Mouse (Mus musculus) cerebellum, postnatal 25 days (tissue): Measurements from ENCODE around the gene Hdhd3.

Source experiments
- DNase-seq, 2 experiments: peaks; one replicate each; pipeline ENCODE4 v3.0.0; 2021; ENCODE audit warnings: mixed read lengths in 2 of 2

The Hdhd3 gene

DNA sequence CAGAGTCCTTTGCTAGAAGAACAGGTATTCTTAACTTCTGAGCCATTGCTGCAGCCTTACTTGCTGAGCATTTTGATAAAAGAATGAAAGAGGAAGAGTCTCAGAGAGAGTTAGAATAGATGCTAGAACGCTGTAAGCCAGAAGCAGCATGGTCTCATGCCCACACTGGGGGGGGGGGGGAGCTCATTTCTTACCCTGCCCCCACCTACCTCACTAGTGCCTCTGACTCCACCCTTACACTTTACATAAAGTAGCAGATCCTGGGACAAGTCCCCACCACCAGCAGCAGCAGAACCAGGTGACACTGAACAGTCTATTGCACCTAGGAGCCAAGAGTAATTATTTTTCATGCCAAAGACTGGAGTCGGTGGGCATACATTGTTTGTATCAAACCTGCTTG, 28.1 kb downstream of the Hdhd3 start:
- DNase-seq, result no peak

- no peak for DNase-seq
Observed at GRCm38 (mm10) chr4:62472071-62472470, 31.2 kb downstream of the Hdhd3 start.

DNA sequence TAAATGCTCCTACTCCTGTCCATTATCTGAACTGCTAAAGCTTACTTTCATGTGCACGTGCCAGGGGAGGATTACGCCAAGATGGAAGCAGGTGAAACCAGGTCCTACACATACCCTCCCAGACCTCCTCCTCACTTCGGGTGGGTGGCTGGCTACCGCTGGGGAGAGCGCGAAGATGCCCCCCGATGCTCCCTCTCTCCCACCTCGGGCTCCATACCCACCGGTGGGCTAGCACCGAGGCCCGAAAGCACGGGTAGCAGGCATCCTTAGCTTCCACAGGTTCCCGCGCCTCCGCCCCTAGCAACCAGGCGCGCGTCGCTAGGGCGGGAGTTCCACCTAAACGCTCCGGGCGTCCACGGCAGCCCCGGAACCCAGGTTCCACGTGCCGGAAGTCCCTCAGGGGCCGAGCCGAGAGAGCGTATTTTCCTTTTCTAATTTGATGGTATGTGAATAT, 32.6 kb downstream of the Hdhd3 start, which contains the start of gene Wdr31:
Gene Wdr31 (minus strand): TSS at position 299 of the 454 bp plus-strand sequence.
- DNase-seq, result peak; percentile 87 to 88

- no peak for DNase-seq
Observed at GRCm38 (mm10) chr4:62468158-62468557, 35.1 kb downstream of the Hdhd3 start.

DNA sequence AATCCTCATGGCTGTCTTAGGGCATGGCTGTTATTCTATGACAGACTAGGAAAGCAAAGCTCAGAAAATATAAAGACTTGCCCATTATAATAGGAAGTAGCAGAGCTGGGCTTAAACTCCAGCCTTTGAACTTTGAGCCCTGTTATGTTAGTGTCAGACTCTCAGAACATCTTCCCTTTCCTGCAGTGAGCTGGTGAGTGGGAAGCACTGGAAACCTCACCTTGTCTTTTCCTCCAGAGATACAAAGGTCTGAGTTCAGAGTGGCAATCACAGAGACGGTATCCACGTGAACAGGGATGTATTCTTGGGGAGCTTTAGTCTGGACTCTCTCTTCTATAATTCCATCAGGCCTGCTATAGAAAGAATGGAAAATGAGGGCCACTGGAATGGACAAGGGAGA, 40.1 kb downstream of the Hdhd3 start:
- DNase-seq, result no peak

DNA sequence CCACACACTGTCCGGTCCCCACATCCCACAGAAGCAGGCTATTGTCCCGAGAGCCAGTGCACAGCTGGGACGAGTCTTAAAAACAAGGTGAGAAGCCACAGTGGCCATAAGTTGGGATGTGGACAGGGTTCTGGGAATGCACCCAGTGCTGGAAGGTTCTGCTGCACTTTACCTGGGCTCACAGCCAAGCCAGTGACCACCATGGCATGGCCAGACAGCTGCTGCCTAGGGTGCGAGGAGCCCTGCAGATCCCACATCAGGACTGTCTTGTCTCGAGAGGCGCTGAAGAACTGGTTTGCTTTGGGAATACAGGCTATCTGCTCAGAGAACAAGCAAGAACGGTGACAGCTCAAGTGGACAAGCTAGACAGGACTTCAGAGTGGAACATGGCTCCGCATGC, 42.9 kb downstream of the Hdhd3 start:
- DNase-seq, result no peak

DNA sequence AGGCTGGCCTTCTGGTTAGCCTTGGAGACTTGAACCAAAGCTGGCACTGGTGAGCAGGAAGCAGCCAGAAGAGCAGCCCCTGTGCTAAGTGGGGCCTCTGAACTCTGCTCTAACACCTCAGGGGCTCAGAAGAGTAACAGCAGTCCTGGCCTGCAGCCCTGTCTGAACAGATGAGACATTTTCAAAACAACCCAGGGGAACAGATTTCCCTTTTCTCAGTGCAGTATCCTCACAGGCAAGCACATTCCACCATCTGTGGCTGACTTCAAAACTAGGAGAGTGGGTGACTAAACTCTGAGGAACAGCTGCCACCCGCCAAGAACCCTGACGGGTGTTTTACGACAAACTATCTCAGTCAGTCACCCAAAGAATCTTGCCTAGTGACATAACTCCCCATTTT, 44.2 kb downstream of the Hdhd3 start:
- no peak for DNase-seq

- DNase-seq, result peak; percentile 38 to 61
Observed at GRCm38 (mm10) chr4:62454995-62455394, 48.3 kb downstream of the Hdhd3 start.
